Mouse (Mus musculus): ENCODE results near the gene 1700049E17Rik2.
"Not testable (repeated sequence)": the region's sequence is repeated elsewhere in the genome, so short reads cannot be mapped to it uniquely, and the experiment has no call there.

- not testable (repeated sequence) for TF ChIP-seq POLR2A (IDR thresholded peaks at IDR 0.05; ENCODE audit: borderline replicate concordance, insufficient read depth, low read length); CTCF (IDR thresholded peaks at IDR 0.05; ENCODE audit: borderline replicate concordance, insufficient read depth, low read depth, low read length)
These were observed 27.9 kb downstream of the 1700049E17Rik2 start for GRCm38 (mm10) chr14:41600935-41601334.
